Mouse (Mus musculus): ENCODE data around the gene Atrx.

The Atrx gene

GRCm38 (mm10) chrX:105767177-105767764, 161.9 kb downstream of the Atrx start:
- DNase-seq = no peak

- DNase-seq = no peak
Observed at GRCm38 (mm10) chrX:105766013-105766412, 163.2 kb downstream of the Atrx start.

GRCm38 (mm10) chrX:105765005-105765706, 164.0 kb downstream of the Atrx start:
- peak; percentile 2 for DNase-seq

GRCm38 (mm10) chrX:105764162-105765004, 164.8 kb downstream of the Atrx start, which contains the start of gene Fgf16:
Gene Fgf16, plus strand, starts transcription at chrX:105764279.
- peak; percentile 6 for DNase-seq

- peak; percentile 25 for DNase-seq
Observed at GRCm38 (mm10) chrX:105763612-105764011, 165.6 kb downstream of the Atrx start.

GRCm38 (mm10) chrX:105762847-105763527, 166.2 kb downstream of the Atrx start:
- DNase-seq = peak; percentile 23

Data from right cerebral cortex, postnatal 4 days (tissue).